Mouse (Mus musculus): Measurements from ENCODE around the gene Smco3.
"Not testable (repeated sequence)": the region's sequence is repeated elsewhere in the genome, so short reads cannot be mapped to it uniquely, and the experiment has no call there.

Gene Smco3

GRCm38 (mm10) chr6:136804705-136805408 lies 30.4 kb downstream of the Smco3 start:
- DNase-seq, result no peak

DNA sequence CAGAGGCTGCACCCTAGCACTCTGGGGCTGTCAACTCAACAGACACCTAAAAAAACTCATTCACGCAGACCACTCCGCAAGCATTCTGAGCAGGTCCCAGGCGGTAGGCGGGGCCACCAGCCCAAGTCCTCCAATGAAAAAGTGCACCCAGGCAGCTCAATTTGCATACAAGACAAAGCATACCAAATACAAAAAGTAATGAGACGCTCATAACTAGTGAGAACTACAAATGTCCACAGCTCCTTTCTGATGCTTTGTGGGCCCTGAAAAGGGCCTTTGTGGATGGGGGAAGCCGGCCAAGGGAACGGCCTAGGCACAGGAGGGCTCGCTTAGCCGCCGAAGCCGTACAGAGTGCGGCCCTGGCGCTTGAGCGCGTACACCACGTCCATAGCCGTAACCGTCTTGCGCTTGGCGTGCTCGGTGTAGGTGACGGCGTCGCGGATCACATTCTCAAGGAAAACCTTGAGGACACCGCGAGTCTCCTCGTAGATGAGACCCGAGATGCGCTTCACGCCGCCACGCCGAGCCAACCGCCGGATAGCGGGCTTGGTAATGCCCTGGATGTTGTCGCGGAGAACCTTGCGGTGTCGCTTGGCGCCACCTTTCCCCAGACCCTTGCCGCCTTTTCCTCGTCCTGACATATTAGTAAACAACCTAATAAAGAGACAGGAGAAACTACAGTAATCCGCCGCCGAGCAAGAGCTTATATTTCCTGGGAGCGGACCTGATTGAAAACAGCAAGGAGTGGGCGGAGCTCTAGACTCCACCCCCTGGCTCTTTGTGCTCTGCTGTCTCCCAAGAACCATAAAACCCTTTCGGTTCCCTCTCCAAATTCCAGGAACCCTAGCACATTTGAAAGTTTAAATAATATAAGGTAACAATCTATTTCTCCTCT lies 31.3 kb downstream of the Smco3 start, which contains the start of gene Hist4h4:
TSS of gene Hist4h4 (minus strand) at position 677 of the 895 bp plus-strand sequence.
- DNase-seq, result peak; percentile 94

DNA sequence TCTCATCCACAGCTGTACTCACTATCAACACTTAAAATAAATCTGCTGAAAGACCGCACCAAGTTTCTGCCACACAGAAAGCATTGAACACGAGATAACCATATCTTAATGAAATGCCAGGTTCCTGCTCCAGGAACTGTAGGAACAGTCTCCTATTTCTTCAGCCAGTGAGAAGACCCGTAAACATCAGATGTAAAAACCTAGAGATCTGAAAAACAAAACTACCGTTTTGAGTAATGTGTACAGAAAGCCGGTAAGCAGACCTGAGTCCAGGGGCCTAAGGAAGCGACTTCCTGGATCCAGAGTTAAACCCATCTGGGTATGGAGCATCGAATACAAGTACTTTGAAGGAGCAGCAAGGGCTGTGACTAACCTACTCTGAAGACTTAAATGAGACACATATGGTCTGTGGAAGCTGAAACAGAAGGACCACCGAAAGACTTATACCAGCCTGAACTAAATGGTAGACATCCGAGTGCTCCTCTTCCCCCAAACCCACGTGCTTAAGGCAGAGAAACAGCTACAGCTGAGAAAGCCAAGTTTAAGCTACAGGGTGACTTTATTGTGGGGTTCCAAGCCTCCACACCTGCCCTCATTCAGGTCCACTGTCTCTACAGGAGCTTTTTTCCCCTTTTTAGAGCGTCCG lies 32.0 kb downstream of the Smco3 start:
- DNase-seq, result no peak

DNA sequence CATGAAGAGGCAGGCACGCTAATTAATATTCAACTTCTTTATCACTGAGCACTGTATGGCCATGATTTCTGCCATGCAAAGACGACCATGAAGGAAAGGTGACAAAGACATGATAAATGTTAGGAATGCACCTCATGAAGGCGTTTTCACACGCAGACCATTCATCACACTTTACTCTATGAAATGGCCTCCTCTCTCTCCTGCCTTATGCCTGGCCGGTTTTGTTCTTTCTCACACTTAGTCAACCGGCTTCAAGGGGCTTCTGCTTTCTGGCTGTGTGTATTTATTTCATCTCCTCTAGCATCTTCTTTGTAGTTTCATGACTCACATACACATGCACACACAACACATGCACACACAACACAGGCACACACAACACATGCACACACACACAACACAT lies 34.0 kb downstream of the Smco3 start:
- DNase-seq, result no peak

DNA sequence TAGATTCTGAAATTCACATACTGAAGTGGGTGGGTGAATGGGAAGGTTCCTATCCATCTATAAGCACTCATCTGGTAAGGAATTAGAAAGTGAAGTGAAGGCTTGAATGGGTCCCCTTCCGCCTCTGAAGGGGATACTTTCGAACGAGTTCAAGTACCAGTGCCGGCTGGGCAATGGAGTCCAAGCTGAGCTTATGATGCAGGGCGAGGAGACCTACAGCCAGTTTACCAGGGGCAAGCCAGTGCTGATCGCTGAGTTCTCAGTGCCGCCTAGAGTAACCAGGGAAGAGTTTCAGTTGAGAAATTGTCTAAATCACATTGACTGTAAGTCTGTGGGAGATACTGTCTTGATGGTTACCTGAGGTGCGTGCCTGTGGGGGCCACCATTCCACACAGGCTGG lies 34.5 kb downstream of the Smco3 start:
- DNase-seq, result no peak

GRCm38 (mm10) chr6:136797874-136798693 lies 37.2 kb downstream of the Smco3 start:
- not testable (repeated sequence) for DNase-seq

GRCm38 (mm10) chr6:136795850-136796249 lies 39.4 kb downstream of the Smco3 start:
- DNase-seq, result no peak

DNA sequence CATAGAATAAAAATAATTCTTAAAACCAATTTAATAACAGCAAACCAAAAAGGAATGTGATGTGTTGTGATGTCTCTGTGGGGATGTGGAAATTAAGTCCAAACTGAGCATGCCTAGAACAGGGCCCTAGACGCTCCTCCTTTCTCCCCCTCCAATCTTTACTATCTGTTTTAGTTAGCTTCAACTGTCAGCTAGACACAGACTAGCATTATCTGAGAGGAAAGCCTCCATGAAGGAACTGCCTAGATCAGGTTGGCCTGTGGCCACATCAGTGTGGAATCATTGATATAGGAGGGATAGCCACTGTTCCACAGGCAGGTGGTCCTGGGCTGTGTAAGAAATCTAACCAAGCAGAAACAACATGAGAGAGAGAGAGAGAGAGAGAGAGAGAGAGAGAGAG lies 40.1 kb downstream of the Smco3 start:
- no peak for DNase-seq

DNA sequence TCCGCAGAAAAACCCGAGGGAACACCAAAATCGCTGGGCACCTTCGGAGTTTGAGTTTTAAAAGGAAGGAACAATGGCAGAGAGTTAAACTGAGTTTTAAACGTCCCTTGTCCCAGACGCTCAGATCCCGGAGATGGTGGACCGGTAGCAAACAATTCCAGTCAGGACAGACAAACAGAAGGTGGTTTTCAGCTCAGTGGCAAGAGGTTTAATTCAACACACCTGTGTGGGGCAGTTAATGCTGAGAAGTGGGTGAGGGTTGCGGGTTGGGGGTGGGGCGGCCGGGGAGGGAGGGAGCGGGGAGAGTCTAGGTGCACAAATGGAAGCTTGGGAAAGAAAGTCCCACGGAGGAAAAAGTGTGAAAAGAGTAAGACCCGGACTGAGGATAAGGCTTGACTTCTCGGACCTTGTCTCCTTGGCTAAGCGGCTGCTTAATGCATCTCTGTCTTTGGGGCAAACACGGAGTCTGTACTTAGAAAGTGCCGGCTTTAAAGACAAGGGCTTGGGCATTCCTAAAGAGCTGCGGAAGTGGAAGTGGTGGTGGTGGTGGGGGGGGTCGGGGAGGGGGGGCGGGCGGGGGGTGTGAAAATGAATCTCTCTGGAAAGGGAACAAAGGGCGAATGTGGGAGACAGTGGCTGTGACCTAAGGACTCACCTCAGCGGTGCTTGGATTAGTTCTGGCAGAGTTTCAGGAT lies 41.3 kb downstream of the Smco3 start:
- no peak for DNase-seq

GRCm38 (mm10) chr6:136792884-136793758 lies 42.1 kb downstream of the Smco3 start:
- no peak for DNase-seq

- DNase-seq, result no peak
Observed at GRCm38 (mm10) chr6:136789391-136789971, 45.8 kb downstream of the Smco3 start.

DNA sequence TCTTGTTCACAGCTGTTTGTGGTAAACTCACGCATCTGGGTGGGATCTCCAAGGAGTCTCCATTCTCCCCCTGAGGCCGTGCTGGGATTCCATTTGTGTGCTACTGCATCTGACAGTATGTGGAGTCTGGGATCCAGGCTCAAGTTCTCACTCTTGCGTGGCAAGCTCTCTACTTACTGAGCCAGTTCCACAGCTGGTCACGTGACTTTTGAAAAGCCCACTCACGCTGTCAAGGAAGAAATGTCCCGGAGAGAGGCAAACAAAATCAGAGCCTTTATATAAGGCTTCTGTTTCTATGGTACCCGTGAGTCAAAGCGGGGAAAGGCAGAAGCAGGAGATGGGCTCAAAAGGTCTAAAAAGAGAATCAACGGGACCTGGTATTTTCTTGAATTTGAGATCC lies 52.5 kb downstream of the Smco3 start:
- DNase-seq, result peak; percentile 14

DNA sequence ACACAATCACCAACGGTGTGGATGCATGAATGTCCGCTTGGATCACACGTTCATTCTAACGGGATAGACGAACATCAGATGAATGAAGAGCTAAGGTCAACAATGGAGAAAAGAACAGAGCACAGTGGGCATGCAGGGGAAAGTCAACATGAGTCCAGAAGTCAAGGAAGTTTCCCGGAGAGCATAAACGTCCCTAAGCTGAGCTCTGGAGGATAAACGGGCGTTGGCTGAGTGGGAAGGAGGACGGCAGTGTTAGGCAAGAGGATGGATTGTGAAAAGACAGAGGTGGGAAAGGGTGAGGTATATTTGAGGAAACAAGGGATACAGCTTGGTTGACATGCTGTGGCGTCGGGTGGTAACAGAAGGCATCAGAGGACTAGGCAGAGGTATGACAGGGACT lies 53.1 kb downstream of the Smco3 start:
- no peak for DNase-seq

- DNase-seq, result no peak
Observed at GRCm38 (mm10) chr6:136781377-136781986, 53.8 kb downstream of the Smco3 start, which contains the start of gene Gucy2c. Gucy2c (minus strand) TSS chr6:136781765.

All from right cerebral cortex, postnatal 25 days (tissue).